Mouse (Mus musculus) cerebellum, adult 2 months (tissue): Measurements from ENCODE around the gene Iqcd. TPM values are rescaled to one million over a fixed set of nuclear protein-coding genes. Genes with fewer than 3 reads are reported as not detected.

ENCODE experiments used
- DNase-seq, 2 experiments: peaks; one replicate each; pipeline ENCODE4 v3.0.0; 2021
- H3K27ac ChIP-seq: fragments of 200-500 bp; 2 replicates; pipeline ENCODE4 v1.5.1; 2012; ENCODE audit warnings: low read length, control low read depth, inconsistent platforms; ENCODE audit not compliant: insufficient read depth
- H3K27me3 ChIP-seq: fragments of 200-500 bp; 2 replicates; pipeline ENCODE4 v1.6.1; 2012; ENCODE audit warnings: inconsistent platforms, mild to moderate bottlenecking, low read length, moderate library complexity; ENCODE audit not compliant: control insufficient read depth, insufficient read depth
- H3K4me1 ChIP-seq: fragments of 200-500 bp; 2 replicates; pipeline ENCODE4 v1.6.1; 2011; ENCODE audit warnings: low read length; ENCODE audit not compliant: control insufficient read depth, insufficient read depth
- H3K4me3 ChIP-seq: fragments of 200-500 bp; replicated peaks from 2 replicates; pipeline ENCODE3; 2011; ENCODE audit warnings: mild to moderate bottlenecking, low read depth, low read length, control low read depth; ENCODE audit not compliant: insufficient read depth
- CTCF ChIP-seq: fragments of 200-500 bp; IDR thresholded peaks from 2 replicates; pipeline ENCODE4 v1.5.1; 2011; ENCODE audit warnings: low read depth, mild to moderate bottlenecking, control low read depth, low read length, moderate library complexity, borderline replicate concordance; ENCODE audit not compliant: insufficient read depth
- POLR2A ChIP-seq: fragments of 200-500 bp; IDR thresholded peaks from 2 replicates; pipeline ENCODE4 v1.6.1; 2011; ENCODE audit warnings: low read length, control low read depth, borderline replicate concordance; ENCODE audit not compliant: insufficient read depth
- WGBS: fragments of 180-500 bp; shearing (Covaris S2); methylation state at CpG from one replicate; pipeline ENCODE4 v1.1.7; 2018; 5-methylcytosine and 5-hydroxymethylcytosine counted together
- polyA plus RNA-seq: library from polyadenylated mRNA; depleted of rRNA; stranded (reverse); fragments of >200 nt; gene quantifications from 2 replicates; pipeline ENCODE4 v1.2.3, GENCODE M21; 2012

The Iqcd gene
- polyA plus RNA-seq, 1 experiment, result 1.8 TPM

- Histone ChIP-seq H3K4me3 (no peak overlapping the region), H3K27ac (no peak overlapping the region), H3K4me1 (peaks cover 8% of the 10 kb centered on the region; the same call in 1 of the 2 replicates), H3K27me3 (no peaks in the 10 kb centered on the region)
- DNase-seq, result peak in 1 of 2 experiments; percentile 30
- 66% methylated on average over 11 of the region's 11 CpGs for WGBS
- TF ChIP-seq POLR2A (no peak), CTCF (peak; percentile 32; the same call in 1 of the 2 replicates)
These were observed 12.3 kb downstream of the Iqcd start for GRCm38 (mm10) chr5:120600946-120601668.

GRCm38 (mm10) chr5:120602210-120602609, 13.4 kb downstream of the Iqcd start:
- no peak overlapping the region for H3K4me3 ChIP-seq
- 58% methylated on average over 12 of the region's 12 CpGs for WGBS
- TF ChIP-seq CTCF (no peak), POLR2A (no peak)
- peak; percentile 67 to 78 for DNase-seq
- no peak overlapping the region for H3K27ac ChIP-seq
- no peaks in the 10 kb centered on the region for H3K27me3 ChIP-seq
- H3K4me1 ChIP-seq, result peaks cover 8% of the 10 kb centered on the region; the same call in 1 of the 2 replicates

GRCm38 (mm10) chr5:120603515-120603914, 14.7 kb downstream of the Iqcd start:
- no peak overlapping the region for H3K4me3 ChIP-seq
- no peaks in the 10 kb centered on the region for H3K27me3 ChIP-seq
- no peak for DNase-seq
- peaks cover 8% of the 10 kb centered on the region; the same call in 1 of the 2 replicates for H3K4me1 ChIP-seq
- 56% methylated on average over 7 of the region's 7 CpGs for WGBS
- TF ChIP-seq CTCF, result no peak
- TF ChIP-seq POLR2A, result no peak
- H3K27ac ChIP-seq, result no peak overlapping the region

GRCm38 (mm10) chr5:120604839-120605238, 16.0 kb downstream of the Iqcd start:
- Histone ChIP-seq H3K4me3 (peak overlapping the region; percentile 68), H3K27me3 (no peaks in the 10 kb centered on the region), H3K4me1 (peaks cover 8% of the 10 kb centered on the region), H3K27ac (peak overlapping the region; percentile 74)
- peak; percentile 87 to 91 for DNase-seq
- TF ChIP-seq POLR2A, result no peak
- peak; percentile 79 for TF ChIP-seq CTCF
- WGBS, result 4% methylated on average over 6 of the region's 6 CpGs

- DNase-seq, result peak in 1 of 2 experiments; percentile 69
- TF ChIP-seq POLR2A (0 out of 2 replicates have a peak, but pooled peaks have one; percentile 12), CTCF (no peak)
- H3K27me3 ChIP-seq, result no peaks in the 10 kb centered on the region
- WGBS, result under 1% methylated on average over 10 of the region's 10 CpGs
- peak overlapping the region; percentile 68 for H3K4me3 ChIP-seq
- peaks cover 8% of the 10 kb centered on the region for H3K4me1 ChIP-seq
- peak overlapping the region; percentile 74 for H3K27ac ChIP-seq
These were observed 16.4 kb downstream of the Iqcd start for GRCm38 (mm10) chr5:120605241-120605661.

- peaks cover 8% of the 10 kb centered on the region for H3K4me1 ChIP-seq
- 0 out of 2 replicates have a peak, but pooled peaks have one; percentile 5 for TF ChIP-seq POLR2A
- peak; percentile 92 for TF ChIP-seq CTCF
- peak; percentile 91 to 92 for DNase-seq
- no peak overlapping the region for H3K27ac ChIP-seq
- H3K27me3 ChIP-seq, result no peaks in the 10 kb centered on the region
- WGBS, result 2% methylated on average over 8 of the region's 8 CpGs
- H3K4me3 ChIP-seq, result peak overlapping the region; percentile 68
These were observed 16.9 kb downstream of the Iqcd start for GRCm38 (mm10) chr5:120605688-120606087.

- DNase-seq, result peak in 1 of 2 experiments; percentile 26
- Histone ChIP-seq H3K4me3 (no peak overlapping the region), H3K27ac (no peak overlapping the region), H3K27me3 (no peaks in the 10 kb centered on the region), H3K4me1 (peaks cover 15% of the 10 kb centered on the region)
- WGBS, result 79% methylated on average over 25 of the region's 25 CpGs
- no peak for TF ChIP-seq POLR2A
- TF ChIP-seq CTCF, result no peak
These were observed 17.9 kb downstream of the Iqcd start for GRCm38 (mm10) chr5:120606590-120607200.

- Histone ChIP-seq H3K4me3 (no peak overlapping the region), H3K27me3 (no peaks in the 10 kb centered on the region), H3K27ac (no peak overlapping the region), H3K4me1 (peaks cover 10% of the 10 kb centered on the region)
- WGBS, result 84% methylated on average over 3 of the region's 3 CpGs
- no peak for DNase-seq
- TF ChIP-seq POLR2A, result no peak
- no peak for TF ChIP-seq CTCF
These were observed 18.5 kb downstream of the Iqcd start for GRCm38 (mm10) chr5:120607335-120607734.
